Mouse (Mus musculus): ENCODE measurements around the gene Nckap5. TPM values are rescaled to one million over a fixed set of nuclear protein-coding genes. Genes with fewer than 3 reads are reported as not detected.
"Not testable (repeated sequence)": the region's sequence is repeated elsewhere in the genome, so short reads cannot be mapped to it uniquely, and the experiment has no call there.

Nckap5 gene
- total RNA-seq, 1 experiment, result 0.18 TPM

- TF ChIP-seq MAFK (IDR thresholded peaks at IDR 0.05; ENCODE audit: insufficient read depth, low read depth, low read length) (no peak), CHD2 (IDR thresholded peaks at IDR 0.05; ENCODE audit: low read depth, low read length) (no peak), ZC3H11A (IDR thresholded peaks at IDR 0.05; ENCODE audit: borderline replicate concordance, low read depth, low read length) (no peak), ZNF384 (IDR thresholded peaks at IDR 0.05; ENCODE audit: low read depth, low read length) (no peak), HCFC1 (IDR thresholded peaks at IDR 0.05; ENCODE audit: borderline replicate concordance, insufficient read depth, low read length) (no peak)
- H3K27ac ChIP-seq (ENCODE audit: insufficient read depth, low read depth, low read length, poor library complexity, severe bottlenecking), result no peak overlapping the region
- H3K9ac ChIP-seq (ENCODE audit: insufficient read depth, low read depth, low read length, poor library complexity, severe bottlenecking), result no peak overlapping the region
- no peaks in the 10 kb centered on the region for H3K9me3 ChIP-seq (ENCODE audit: control insufficient read depth, insufficient read depth, low read depth, low read length)
- no peak overlapping the region for H3K4me3 ChIP-seq (ENCODE audit: insufficient read depth in 1 of 2, low read depth in 1 of 2, low read length in 2 of 2, poor library complexity in 1 of 2, severe bottlenecking in 1 of 2)
- H3K36me3 ChIP-seq (ENCODE audit: control insufficient read depth, insufficient read depth, low read length, poor library complexity, severe bottlenecking), result no peaks in the 10 kb centered on the region
- no peaks in the 10 kb centered on the region for H3K4me1 ChIP-seq (ENCODE audit: control insufficient read depth in 2 of 2, insufficient read depth in 2 of 2, low read length in 2 of 2, poor library complexity in 1 of 2)
- in situ Hi-C loops (cut with MboI; ENCODE audit: low sequenced_read_pairs in 2 of 2, unreplicated experiment in 2 of 2), result no loop called here
- no peak for DNase-seq (ENCODE audit: low read depth, low spot score)
Observed at GRCm38 (mm10) chr1:126801706-126802105, 28.9 kb downstream of the Nckap5 start.

GRCm38 (mm10) chr1:126799379-126799798 is 31.2 kb downstream of the Nckap5 start:
- Histone ChIP-seq H3K27ac (ENCODE audit: insufficient read depth, low read depth, low read length, poor library complexity, severe bottlenecking) (no peak overlapping the region), H3K9me3 (ENCODE audit: control insufficient read depth, insufficient read depth, low read depth, low read length) (no peaks in the 10 kb centered on the region), H3K9ac (ENCODE audit: insufficient read depth, low read depth, low read length, poor library complexity, severe bottlenecking) (no peak overlapping the region), H3K4me1 (ENCODE audit: control insufficient read depth in 2 of 2, insufficient read depth in 2 of 2, low read length in 2 of 2, poor library complexity in 1 of 2) (no peaks in the 10 kb centered on the region), H3K36me3 (ENCODE audit: control insufficient read depth, insufficient read depth, low read length, poor library complexity, severe bottlenecking) (no peaks in the 10 kb centered on the region), H3K4me3 (ENCODE audit: insufficient read depth in 1 of 2, low read depth in 1 of 2, low read length in 2 of 2, poor library complexity in 1 of 2, severe bottlenecking in 1 of 2) (no peak overlapping the region)
- TF ChIP-seq HCFC1 (IDR thresholded peaks at IDR 0.05; ENCODE audit: borderline replicate concordance, insufficient read depth, low read length) (no peak), ZNF384 (IDR thresholded peaks at IDR 0.05; ENCODE audit: low read depth, low read length) (no peak), ZC3H11A (IDR thresholded peaks at IDR 0.05; ENCODE audit: borderline replicate concordance, low read depth, low read length) (no peak), CHD2 (IDR thresholded peaks at IDR 0.05; ENCODE audit: low read depth, low read length) (no peak), MAFK (IDR thresholded peaks at IDR 0.05; ENCODE audit: insufficient read depth, low read depth, low read length) (no peak)
- in situ Hi-C loops (cut with MboI; ENCODE audit: low sequenced_read_pairs in 2 of 2, unreplicated experiment in 2 of 2), result no loop called here
- DNase-seq (ENCODE audit: low read depth, low spot score), result no peak

GRCm38 (mm10) chr1:126780354-126780941 is 50.2 kb downstream of the Nckap5 start:
- DNase-seq (ENCODE audit: low read depth, low spot score); H3K4me3 ChIP-seq (ENCODE audit: insufficient read depth in 1 of 2, low read depth in 1 of 2, low read length in 2 of 2, poor library complexity in 1 of 2, severe bottlenecking in 1 of 2); H3K4me1 ChIP-seq (ENCODE audit: control insufficient read depth in 2 of 2, insufficient read depth in 2 of 2, low read length in 2 of 2, poor library complexity in 1 of 2); H3K9me3 ChIP-seq (ENCODE audit: control insufficient read depth, insufficient read depth, low read depth, low read length); in situ Hi-C loops (cut with MboI; ENCODE audit: low sequenced_read_pairs in 2 of 2, unreplicated experiment in 2 of 2); H3K27ac ChIP-seq (ENCODE audit: insufficient read depth, low read depth, low read length, poor library complexity, severe bottlenecking); H3K9ac ChIP-seq (ENCODE audit: insufficient read depth, low read depth, low read length, poor library complexity, severe bottlenecking); H3K36me3 ChIP-seq (ENCODE audit: control insufficient read depth, insufficient read depth, low read length, poor library complexity, severe bottlenecking): not testable (repeated sequence)

GRCm38 (mm10) chr1:126773947-126774346 is 56.7 kb downstream of the Nckap5 start:
- H3K4me1 ChIP-seq (ENCODE audit: control insufficient read depth in 2 of 2, insufficient read depth in 2 of 2, low read length in 2 of 2, poor library complexity in 1 of 2); in situ Hi-C loops (cut with MboI; ENCODE audit: low sequenced_read_pairs in 2 of 2, unreplicated experiment in 2 of 2); H3K9ac ChIP-seq (ENCODE audit: insufficient read depth, low read depth, low read length, poor library complexity, severe bottlenecking); H3K36me3 ChIP-seq (ENCODE audit: control insufficient read depth, insufficient read depth, low read length, poor library complexity, severe bottlenecking); DNase-seq (ENCODE audit: low read depth, low spot score); H3K4me3 ChIP-seq (ENCODE audit: insufficient read depth in 1 of 2, low read depth in 1 of 2, low read length in 2 of 2, poor library complexity in 1 of 2, severe bottlenecking in 1 of 2); H3K9me3 ChIP-seq (ENCODE audit: control insufficient read depth, insufficient read depth, low read depth, low read length); H3K27ac ChIP-seq (ENCODE audit: insufficient read depth, low read depth, low read length, poor library complexity, severe bottlenecking): not testable (repeated sequence)

GRCm38 (mm10) chr1:126766971-126767370 is 63.6 kb downstream of the Nckap5 start:
- no peak overlapping the region for H3K9ac ChIP-seq (ENCODE audit: insufficient read depth, low read depth, low read length, poor library complexity, severe bottlenecking)
- H3K36me3 ChIP-seq (ENCODE audit: control insufficient read depth, insufficient read depth, low read length, poor library complexity, severe bottlenecking), result no peaks in the 10 kb centered on the region
- no peak overlapping the region for H3K27ac ChIP-seq (ENCODE audit: insufficient read depth, low read depth, low read length, poor library complexity, severe bottlenecking)
- in situ Hi-C loops (cut with MboI; ENCODE audit: low sequenced_read_pairs in 2 of 2, unreplicated experiment in 2 of 2), result no loop called here
- TF ChIP-seq ZNF384 (IDR thresholded peaks at IDR 0.05; ENCODE audit: low read depth, low read length) (no peak), HCFC1 (IDR thresholded peaks at IDR 0.05; ENCODE audit: borderline replicate concordance, insufficient read depth, low read length) (no peak), MAFK (IDR thresholded peaks at IDR 0.05; ENCODE audit: insufficient read depth, low read depth, low read length) (no peak), ZC3H11A (IDR thresholded peaks at IDR 0.05; ENCODE audit: borderline replicate concordance, low read depth, low read length) (no peak), CHD2 (IDR thresholded peaks at IDR 0.05; ENCODE audit: low read depth, low read length) (no peak)
- no peak overlapping the region for H3K4me3 ChIP-seq (ENCODE audit: insufficient read depth in 1 of 2, low read depth in 1 of 2, low read length in 2 of 2, poor library complexity in 1 of 2, severe bottlenecking in 1 of 2)
- H3K9me3 ChIP-seq (ENCODE audit: control insufficient read depth, insufficient read depth, low read depth, low read length), result no peaks in the 10 kb centered on the region
- H3K4me1 ChIP-seq (ENCODE audit: control insufficient read depth in 2 of 2, insufficient read depth in 2 of 2, low read length in 2 of 2, poor library complexity in 1 of 2), result no peaks in the 10 kb centered on the region
- DNase-seq (ENCODE audit: low read depth, low spot score), result no peak

Measured in ES-E14 (cell line).